Mouse (Mus musculus) Muller cell, postnatal 12 days (primary cell): Measurements from ENCODE around the gene Ccdc113.
A peak's percentile ranks its signal among the peaks of the same experiment; 100 is the strongest.

Source experiments
- DNase-seq: peaks from one replicate; pipeline ENCODE4 v3.0.0-alpha.2; 2015; ENCODE audit errors: inconsistent ontology term

Gene Ccdc113

DNA sequence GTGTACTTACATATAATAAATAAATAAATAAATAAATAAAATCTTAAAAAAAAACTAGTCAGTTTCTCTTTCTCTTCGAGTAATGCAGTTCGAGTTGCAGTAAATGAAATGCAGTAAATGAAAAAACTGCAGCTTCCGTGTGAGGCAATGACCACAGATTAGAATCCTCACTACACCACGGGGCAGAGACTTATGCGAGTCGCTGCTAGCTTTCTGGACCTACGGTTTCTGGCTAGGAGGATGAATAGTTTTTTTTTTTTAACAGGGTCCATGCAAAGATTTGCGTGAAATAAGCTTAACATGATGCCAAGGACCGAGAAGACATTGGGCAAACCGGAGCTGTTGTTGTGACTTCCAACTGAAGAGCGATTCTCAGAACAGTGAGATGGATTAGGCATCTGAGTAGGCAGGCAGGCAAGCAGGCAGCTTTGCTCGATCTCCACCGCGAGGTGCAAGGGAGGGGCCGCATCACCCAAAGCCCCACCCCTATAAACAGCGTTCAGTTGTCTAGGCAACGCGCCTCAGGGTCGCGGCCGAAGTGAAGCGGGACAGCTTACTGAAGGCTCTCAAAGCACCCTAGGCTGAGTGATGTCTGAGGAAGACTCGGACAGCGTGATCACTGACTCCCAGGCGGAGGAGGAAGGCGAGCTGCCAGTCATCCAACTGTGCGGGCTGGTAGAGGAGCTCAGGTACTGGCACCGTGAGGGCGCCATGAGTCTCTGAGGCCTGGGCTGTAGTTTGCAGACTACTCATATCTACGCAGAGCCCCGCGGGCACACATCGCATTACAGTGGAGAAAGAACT lies at the start of gene Ccdc113:
Gene Ccdc113, plus strand, starts transcription at position 502 of the 804 bp plus-strand sequence.
- DNase-seq: peak; percentile 83

DNA sequence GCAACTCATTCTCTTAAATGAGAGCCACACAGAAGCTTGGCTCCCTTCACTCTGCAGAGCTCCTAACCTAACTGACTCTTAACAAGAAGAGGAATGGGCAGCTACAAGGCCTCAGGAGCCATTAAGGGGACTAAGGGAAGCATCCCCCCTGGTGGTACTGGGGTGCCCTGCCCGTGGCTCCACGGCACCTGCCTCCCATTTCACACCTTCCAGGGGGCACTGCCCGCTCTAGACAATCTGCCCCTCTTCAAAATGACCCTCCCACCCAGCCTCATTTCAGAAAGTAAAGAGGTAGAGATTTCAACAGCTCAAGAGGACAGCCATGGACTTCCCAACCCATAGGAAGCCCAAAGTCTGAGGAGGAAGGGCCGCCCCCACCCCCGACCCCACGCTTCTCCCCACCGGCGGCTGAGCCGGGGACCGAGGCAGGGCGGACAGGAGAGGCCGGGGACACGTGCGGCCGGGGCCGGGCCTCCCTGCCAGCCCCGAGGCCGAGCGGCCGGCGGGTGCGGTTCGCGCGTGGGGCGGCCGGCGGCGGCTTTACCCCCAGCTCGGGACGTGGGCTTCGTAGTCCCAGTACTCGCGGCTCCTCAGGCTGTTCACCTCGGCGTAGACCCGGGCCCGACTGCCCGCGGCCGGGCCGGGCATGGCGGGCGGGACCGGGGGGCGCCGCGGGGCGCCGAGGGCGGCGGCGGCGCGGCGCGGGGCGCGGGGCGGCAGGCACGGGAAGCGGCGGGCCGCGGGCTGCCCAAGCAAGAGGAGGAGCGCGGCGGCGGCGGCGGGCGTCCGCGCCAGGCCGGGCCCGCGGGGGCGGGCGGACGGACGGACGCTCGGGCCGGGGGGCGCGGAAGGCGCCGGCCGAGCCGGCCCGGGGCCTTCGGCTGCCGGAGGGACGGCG lies 45.8 kb upstream of the Ccdc113 start:
- peak; percentile 17 for DNase-seq

DNA sequence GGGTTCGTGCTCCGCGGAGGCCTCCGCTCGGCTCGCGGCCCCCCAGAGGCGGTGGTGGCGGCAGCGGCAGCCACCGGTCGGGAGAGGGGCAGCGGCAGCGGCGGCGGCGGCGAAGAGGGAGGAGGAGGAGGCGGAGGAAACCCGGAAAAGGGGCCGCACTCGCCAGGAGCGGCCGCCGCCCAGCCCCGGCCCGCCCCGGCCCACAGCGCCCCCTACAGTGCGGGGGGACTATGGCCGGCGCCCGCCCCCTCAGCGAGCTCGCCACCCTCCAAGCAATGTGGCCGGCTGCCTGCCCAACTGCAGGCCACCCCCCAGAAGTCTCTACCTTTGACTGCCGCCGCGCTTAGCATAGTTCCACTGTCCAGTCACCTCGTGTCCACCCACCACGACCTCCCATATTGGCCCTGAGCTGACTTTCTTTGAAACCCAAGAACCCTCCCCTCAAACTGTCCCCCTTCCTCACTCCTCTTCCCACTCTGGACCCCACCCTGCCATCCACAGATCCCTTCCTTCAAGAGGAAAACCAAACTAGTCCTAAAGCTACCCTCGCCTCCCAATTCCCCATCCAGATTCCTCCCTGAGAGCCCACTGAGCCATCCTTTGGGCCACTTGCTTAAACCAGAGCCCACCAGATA lies 45.1 kb upstream of the Ccdc113 start:
- peak; percentile 89 for DNase-seq

DNA sequence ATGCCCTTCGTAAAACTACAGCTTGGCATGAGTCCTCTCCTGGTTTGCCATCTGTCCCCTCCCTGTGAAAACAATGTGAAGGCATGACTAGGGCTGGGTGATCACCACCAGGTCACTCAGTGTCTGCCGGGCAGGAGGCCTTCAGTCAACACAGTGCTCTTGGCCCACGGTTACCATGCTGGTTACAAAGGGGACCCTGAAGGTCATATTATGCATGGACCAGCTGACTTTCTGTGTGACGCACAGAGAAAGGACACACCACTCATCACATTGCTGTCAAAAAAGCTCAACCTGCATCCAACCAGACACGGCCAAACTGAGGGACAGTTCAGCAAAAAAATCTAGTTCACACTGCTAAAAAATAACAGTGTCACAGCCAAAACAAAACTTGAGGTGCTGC lies 43.9 kb upstream of the Ccdc113 start, which contains the start of gene Csnk2a2:
Gene Csnk2a2, minus strand, starts transcription at position 34 of the 400 bp plus-strand sequence.
- DNase-seq: no peak

DNA sequence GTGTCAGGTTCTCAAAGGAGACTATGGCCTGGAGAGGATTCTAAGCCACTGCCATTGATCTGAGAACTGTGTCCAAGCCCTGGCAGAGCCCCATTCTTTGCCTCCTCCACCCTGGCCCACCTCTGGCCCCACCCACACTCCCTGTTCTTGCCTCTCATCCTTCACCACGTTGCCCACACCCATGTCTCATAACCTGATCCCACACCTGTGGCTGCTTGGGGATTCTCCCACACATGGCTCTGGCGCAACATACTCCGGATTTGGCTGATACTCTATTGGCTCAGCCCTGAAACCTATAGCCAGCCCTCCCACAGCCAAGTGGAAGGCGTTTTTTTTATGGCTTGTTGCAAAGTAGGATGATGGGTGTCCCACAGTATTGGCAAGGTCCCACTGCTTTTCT lies 41.8 kb upstream of the Ccdc113 start:
- DNase-seq: no peak

DNA sequence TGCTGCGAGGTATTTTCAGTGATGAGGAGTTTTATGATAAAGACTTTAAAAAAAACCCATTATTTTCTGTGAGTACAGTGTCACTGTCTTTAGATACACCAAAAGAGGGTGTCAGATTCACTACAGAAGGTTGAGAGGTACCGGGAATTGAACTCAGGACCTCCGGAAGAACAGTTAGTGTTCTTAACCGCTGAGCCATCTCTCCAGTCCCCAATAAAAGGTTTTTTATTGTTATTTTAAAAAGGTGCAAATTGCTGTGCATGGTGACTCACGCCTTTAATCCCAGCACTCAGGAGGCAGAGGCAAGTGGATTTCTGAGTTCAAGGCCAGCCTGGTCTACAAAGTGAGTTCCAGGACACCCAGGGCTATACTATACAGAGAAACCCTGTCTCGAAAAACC lies 38.4 kb upstream of the Ccdc113 start:
- DNase-seq: no peak

DNA sequence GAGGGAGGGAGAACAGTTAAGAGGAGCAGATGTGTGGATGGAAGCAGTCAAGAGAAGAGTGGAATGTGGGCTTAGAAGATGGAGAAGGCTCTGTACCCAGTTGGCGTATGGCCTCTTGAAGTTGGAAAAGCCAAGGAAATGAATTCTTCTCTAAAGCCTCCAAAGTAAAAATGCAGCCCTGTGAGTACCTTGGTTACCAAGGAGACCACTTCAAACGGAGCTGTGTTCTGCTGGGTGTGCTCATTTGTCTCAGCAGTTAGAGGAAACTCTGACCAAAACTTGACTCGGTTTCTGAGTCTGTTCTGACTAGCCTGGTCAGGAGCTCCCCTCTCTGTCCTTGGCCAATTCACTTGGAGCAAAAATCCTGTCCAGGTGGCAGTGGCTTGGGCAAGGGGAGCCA lies 37.5 kb upstream of the Ccdc113 start:
- no peak for DNase-seq

DNA sequence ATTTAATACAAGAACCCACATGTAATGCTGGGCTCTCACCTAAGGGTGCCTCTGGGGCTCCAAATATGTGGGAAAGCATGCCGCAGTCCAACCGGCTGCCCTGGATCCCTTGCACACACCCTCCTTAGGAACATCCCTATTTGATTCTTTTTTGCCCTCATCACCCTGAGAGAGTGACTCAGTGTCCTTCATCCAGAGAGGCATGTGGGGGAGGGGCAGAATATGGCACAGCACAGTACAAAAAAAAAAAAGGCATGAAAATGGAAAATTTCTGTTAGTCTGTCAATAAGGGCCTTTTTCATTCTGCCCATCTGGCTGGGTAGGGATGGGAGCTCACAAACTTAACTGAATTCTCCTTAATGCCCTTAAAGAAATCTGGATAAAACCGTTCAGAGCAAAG lies 36.1 kb upstream of the Ccdc113 start:
- no peak for DNase-seq

DNA sequence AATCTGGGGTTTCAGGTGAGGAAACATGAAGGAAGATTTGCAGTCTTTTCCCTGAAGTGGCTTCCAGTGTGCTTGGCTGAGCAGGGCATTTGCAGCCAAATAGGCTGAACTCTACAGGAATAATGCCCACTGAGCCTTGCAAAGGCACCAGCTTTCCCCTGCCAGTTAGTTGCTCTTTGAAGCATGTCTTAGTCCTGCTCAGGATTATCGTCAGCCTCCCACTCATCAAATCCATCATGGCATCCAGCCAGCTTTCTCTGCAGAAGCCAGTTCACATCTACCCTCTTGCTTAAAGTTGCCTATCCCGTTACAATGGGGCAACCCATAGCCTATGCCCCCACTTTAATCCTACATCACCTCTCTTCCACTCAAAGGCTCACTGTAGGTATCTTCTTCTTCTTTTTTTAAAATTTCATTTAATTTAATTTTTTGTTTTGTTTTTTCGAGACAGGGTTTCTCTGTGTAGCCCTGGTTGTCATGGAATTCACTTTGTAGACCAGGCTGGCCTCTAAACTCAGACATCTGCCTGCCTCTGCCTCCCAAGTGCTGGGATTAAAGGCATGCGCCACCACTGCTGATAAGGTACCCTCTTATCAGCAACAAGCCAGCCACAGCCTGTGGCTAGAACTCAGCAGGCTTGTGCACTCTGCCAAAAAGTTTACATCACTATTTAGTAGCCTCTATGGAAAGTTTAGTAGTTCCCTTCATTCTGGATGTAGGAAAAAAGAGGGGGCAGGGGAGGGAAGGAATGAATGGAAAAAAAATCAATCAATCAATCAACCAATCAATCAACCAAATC lies 34.4 kb upstream of the Ccdc113 start:
- DNase-seq: peak; percentile 8

DNA sequence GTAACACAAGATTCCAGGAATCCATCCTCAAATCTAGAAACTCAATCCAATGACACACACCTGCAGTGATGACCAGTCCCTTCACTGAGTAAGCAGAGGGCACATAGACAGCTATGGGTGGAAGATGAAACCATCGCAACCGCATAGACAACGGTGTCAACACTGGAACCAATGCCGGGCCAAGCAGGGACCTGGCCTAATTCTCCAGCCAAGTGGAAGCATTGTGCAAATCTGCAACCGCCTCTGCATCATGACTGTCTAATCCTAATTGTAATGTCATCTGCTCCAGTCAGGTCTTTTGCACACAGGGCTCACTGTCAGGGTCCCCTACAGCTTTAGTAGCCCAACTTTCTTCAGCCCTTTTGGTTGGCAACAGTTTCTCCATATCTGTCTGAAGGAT lies 33.4 kb upstream of the Ccdc113 start:
- peak; percentile 72 for DNase-seq

DNA sequence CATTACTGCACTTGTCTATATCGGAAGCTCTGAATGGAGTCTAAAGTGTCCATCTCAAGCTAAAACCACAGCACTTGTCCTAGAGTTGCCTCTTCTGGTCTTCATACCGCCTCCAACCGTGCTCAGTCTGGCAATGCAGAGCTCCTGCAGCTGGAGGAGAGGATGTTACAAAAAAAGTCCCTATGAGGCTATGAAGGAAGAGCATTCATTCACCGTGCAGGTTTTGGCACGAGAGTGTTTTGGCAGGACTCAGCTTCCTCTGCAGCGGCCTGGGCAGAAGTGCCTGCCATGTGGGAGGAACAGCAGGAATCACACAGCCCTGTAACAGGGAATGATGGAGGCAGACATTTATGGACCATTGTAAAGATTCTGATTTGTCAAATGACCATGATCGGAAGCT lies 31.5 kb upstream of the Ccdc113 start:
- peak; percentile 16 for DNase-seq

DNA sequence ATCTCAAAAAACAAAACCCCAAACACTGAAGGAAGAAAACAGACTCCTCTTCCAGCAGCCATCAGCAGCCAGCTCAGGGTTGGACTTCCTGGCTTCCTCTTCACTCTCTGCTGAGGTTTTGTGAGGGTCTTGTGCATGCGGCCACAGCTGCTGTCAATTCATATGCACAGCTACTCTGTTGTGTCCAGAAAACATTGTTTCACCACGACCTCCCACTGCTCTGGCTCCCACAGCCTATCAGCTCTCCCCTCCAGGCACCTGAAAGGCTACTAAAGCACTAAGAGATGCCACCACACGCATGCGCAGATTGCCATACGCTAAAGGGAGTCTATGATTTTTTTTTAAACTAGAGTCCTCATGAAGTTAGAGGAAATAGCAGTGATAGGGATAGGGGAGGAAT lies 29.1 kb upstream of the Ccdc113 start:
- no peak for DNase-seq

DNA sequence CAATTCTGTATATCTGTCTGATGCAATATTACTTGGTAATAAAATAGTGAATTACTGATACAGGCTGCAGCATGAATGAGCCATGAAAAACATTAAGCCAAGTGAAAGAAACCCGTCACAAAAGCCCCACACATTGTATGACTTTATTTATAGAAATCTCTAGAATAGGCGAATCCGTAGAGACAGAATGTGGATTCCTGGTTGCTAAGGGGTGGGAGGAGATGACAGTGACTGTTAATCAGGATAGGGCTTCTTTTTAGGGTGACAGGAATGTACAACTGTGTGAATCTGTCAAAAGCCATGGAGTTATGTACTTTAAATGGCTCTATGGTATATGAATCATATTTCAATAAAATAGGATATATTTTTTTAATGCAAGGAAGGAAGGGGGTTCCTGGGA lies 28.3 kb upstream of the Ccdc113 start:
- no peak for DNase-seq

DNA sequence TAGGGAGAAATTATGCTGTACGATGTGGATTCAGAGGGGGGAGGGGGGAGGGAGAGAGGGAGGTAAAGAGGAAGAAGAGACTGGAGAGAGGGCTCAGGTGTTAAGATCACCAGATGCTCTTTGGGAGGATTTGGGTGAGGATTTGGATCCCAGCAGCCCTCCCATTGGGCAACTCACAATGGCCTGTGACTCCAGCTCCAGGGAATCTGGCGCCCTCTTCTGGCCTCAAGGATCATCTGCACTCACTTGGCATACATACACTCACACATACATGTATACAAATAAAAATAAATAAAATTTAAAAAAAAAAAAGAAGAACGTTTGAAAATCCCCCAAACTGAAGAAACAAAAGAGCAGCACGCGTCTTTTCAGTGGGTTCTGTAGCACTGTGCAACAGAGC lies 27.6 kb upstream of the Ccdc113 start:
- no peak for DNase-seq

DNA sequence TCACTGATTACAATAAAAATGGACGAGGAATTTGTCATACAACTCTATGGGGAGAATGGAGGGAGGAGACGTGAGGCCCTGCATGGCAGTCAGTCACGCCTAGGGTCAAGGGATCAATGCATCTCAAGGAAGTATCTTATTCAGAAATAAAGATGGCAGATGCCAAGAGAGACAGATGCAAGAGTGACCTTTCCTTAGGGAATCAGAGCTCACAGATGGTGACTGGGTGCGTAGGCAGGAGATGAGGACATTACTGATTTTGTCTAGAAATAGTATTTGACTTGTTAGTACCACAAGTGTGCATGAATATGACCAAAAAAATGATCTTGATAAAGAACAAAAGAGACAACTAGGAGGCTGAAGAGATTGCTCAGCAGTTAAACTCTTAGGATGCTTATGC lies 21.6 kb upstream of the Ccdc113 start:
- no peak for DNase-seq

DNA sequence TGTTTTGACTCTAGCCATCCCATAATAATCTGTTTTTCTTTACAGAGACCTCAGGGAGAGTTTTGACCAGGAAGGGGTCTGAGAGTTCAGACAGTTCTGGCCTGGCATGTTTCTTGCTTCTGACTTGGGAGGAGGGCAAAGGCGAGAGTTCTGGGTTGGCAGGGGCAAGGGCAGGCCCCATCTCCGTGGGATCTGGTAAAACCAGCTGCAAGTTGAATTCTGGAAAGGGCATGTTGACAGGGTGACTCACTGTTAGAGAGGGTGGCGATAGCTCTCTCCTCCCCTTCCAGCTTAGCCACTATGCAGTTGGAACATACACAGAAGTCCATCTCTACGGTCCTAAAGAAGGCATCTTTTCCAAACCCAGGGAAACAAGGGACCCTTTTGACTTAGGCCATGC lies 20.7 kb upstream of the Ccdc113 start:
- peak; percentile 23 for DNase-seq

DNA sequence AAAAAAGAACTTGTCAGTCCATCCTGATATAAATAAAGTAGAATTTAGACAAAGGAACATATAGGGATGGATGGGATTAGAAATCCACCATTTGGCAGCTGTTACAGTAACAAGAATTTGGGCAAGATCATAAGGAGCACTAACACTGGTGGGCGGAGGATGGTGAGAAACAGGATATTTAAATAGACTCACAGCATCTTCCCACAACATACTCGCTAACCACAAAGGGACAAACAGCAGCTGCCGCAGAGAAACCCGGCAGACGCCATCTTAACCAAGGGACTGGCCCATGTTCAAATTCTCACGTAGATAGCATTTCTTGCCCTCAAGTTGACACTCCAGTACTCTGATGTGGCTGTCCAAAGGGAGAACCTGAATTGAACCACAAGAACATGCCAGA lies 17.0 kb upstream of the Ccdc113 start:
- DNase-seq: no peak

DNA sequence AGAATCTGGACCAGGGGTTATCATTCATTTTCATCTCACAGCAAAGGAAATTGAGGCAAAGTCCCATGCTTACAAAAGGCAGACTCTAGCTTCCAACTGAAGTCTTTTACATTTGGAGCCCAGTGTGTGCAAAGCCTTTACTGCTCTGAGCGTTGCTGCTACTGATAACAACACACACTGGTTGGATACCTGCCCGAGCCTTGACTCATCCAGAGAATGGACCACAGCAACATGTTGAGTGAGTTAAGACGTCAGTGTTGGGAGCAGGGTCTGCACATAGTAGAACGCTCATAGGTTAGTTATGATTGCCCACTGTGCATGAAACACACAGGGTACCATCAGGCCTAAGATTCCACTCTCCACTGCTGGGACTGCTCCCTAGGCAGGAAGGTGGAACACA lies 9.9 kb upstream of the Ccdc113 start:
- no peak for DNase-seq

DNA sequence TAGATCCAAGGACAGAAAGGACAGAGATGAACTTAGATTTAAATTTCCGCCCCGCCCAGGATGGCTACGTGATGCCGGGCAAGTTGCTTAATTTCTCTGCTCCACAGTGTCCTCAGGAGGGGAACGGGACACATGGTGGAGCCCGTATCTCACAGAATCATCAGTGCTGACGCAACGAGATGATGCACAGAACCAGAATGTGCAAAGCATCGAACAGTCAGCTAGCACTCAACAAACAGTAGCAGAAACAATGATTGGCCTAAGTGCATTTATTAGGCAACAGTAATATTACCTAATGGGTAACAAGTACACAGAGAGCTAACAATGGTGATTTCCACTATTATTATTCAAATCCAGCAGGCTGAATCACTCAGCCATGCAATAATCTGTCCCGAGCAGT lies 5.7 kb upstream of the Ccdc113 start:
- no peak for DNase-seq

DNA sequence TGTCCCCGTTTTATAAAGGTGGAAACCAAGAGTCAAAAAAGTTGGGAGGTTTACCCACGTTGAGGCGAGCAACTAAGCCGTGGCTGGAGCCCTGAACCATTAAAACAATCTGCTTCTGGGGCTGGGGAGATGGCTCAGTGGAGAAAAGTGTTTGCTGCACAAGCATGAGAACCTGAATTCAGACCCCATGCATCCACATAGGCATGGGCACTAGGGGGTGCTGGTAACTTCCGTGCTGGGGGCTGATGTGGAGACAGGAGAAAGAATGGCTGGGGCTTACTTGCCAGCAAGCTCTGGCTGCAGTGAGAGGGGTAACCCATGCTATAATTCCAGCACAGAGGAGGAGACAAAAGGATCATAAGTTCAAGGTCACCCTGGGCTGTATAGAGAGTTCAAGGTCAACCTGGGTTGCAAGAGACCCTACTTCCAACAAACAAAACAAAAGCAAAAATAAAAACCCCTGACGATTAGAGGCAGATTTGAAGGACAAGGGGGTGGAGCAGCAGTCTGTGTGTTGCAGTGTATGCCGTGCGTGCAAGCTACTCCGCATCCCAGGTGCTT lies 5.1 kb upstream of the Ccdc113 start:
- DNase-seq: no peak

DNA sequence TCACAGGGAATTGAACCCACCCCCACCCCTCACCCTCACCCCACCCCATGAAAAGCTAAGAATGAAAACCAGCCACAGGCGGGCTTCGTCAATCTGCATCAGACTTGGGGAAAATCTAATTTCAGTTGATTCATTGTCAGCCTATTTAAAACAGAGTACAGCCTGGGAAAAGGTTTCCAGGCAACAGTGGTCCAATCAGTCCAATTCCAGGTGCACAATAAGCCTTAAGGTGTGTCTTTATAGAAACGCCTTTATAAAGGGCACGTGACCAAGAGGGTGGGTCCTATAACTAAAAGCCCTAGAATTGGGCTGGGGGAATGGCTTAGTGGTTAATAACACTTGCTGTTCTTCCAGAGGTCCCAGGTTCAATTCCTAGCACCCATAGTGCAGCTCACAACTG lies 1.7 kb upstream of the Ccdc113 start:
- DNase-seq: no peak
